Mouse (Mus musculus) stomach, embryonic 15.5 days (tissue): ENCODE measurements around the gene Stk32c. TPM values are rescaled to one million over a fixed set of nuclear protein-coding genes. Genes with fewer than 3 reads are reported as not detected.

Experiments
- polyA plus RNA-seq: library from polyadenylated mRNA; unstranded; fragments of >200 nt; fragmentation: Nextera tagmentation; extraction: Ambion mirVana; gene quantifications from 2 replicates; pipeline ENCODE4 v1.2.1, GENCODE M21; 2015

Gene Stk32c
- polyA plus RNA-seq, 1 experiment from 2014 or later, result 0.23 TPM

Other genes with a start within 250 kb of the Stk32c start
- gene Dpysl4, start 127.3 kb downstream of the Stk32c start, polyA plus RNA-seq, result 14.3 and 14.7 TPM in 2 replicates
- gene Lrrc27, start 319 bp downstream of the Stk32c start, polyA plus RNA-seq, result 2.9 and 5.0 TPM in 2 replicates
- gene Pwwp2b, start 35.2 kb upstream of the Stk32c start, polyA plus RNA-seq, result 17.1 and 18.5 TPM in 2 replicates
- 35.0 and 35.7 TPM in 2 replicates for gene Inpp5a, start 175.8 kb upstream of the Stk32c start, polyA plus RNA-seq